Mouse (Mus musculus) liver, embryonic 11.5 days (tissue): ENCODE results near the gene Grhl3. TPM values are rescaled to one million over a fixed set of nuclear protein-coding genes. Genes with fewer than 3 reads are reported as not detected.

Source experiments
- ATAC-seq: fragments of 200-750 bp; cut with Nextera tagmentation; replicated peaks from 2 replicates; pipeline ENCODE4 v1.8.0; 2017; ENCODE audit warnings: moderate number of reproducible peaks, mild to moderate bottlenecking, moderate TSS enrichment, moderate library complexity; ENCODE audit not compliant: low FRiP score
- DNase-seq: peaks from one replicate; pipeline ENCODE4 v3.0.0-alpha.2; 2017; ENCODE audit warnings: low spot score
- H3K27ac ChIP-seq: fragments of 300-500 bp; sonication (generic); 2 replicates; pipeline ENCODE4 v1.5.1; 2014; ENCODE audit warnings: mild to moderate bottlenecking, low read depth, low read length, control low read depth
- H3K27me3 ChIP-seq: fragments of 300-500 bp; sonication (generic); replicated peaks from 2 replicates; pipeline ENCODE4 v1.6.1; 2014; ENCODE audit warnings: low read length, mixed read lengths; ENCODE audit not compliant: control insufficient read depth, insufficient read depth
- H3K36me3 ChIP-seq: fragments of 300-500 bp; sonication (generic); 2 replicates; pipeline ENCODE4 v1.6.1; 2014; ENCODE audit warnings: mild to moderate bottlenecking, low read length, moderate library complexity, mixed read lengths; ENCODE audit not compliant: control insufficient read depth, insufficient read depth
- H3K4me1 ChIP-seq: fragments of 300-500 bp; sonication (generic); replicated peaks from 2 replicates; pipeline ENCODE4 v1.6.1; 2014; ENCODE audit warnings: low read length, mixed read lengths; ENCODE audit not compliant: control insufficient read depth, insufficient read depth
- H3K4me2 ChIP-seq: fragments of 300-500 bp; sonication (generic); 2 replicates; pipeline ENCODE4 v1.6.1; 2014; ENCODE audit warnings: mild to moderate bottlenecking, control low read depth, moderate library complexity
- H3K4me3 ChIP-seq: fragments of 300-500 bp; sonication (generic); 2 replicates; pipeline ENCODE4 v1.5.1; 2014; ENCODE audit warnings: low read depth, low read length, control low read depth
- H3K9ac ChIP-seq: fragments of 300-500 bp; sonication (generic); 2 replicates; pipeline ENCODE4 v1.6.1; 2014; ENCODE audit warnings: low read depth, low read length, control low read depth
- H3K9me3 ChIP-seq: fragments of 300-500 bp; sonication (generic); 2 replicates; pipeline ENCODE4 v1.6.1; 2016; ENCODE audit warnings: low read length, inconsistent platforms, mixed read lengths; ENCODE audit not compliant: control insufficient read depth
- WGBS: fragments of 180-500 bp; shearing (Covaris S2); extraction: QIAGEN DNeasy Blood & Tissue Kit; methylation state at CpG from one replicate; pipeline ENCODE4 v1.1.7; 2014; 5-methylcytosine and 5-hydroxymethylcytosine counted together
- polyA plus RNA-seq: library from polyadenylated mRNA; unstranded; fragments of >200 nt; fragmentation: Nextera tagmentation; extraction: Ambion mirVana; gene quantifications from 2 replicates; pipeline ENCODE4 v1.2.1, GENCODE M21; 2014

Grhl3 gene
- polyA plus RNA-seq, 1 experiment from 2014 or later = 3.7 TPM

GRCm38 (mm10) chr4:135567484-135567883, 5.9 kb downstream of the Grhl3 start:
- H3K27ac ChIP-seq = no peak overlapping the region
- no peak overlapping the region for H3K4me2 ChIP-seq
- peaks cover 24% of the 10 kb centered on the region for H3K4me1 ChIP-seq

DNA sequence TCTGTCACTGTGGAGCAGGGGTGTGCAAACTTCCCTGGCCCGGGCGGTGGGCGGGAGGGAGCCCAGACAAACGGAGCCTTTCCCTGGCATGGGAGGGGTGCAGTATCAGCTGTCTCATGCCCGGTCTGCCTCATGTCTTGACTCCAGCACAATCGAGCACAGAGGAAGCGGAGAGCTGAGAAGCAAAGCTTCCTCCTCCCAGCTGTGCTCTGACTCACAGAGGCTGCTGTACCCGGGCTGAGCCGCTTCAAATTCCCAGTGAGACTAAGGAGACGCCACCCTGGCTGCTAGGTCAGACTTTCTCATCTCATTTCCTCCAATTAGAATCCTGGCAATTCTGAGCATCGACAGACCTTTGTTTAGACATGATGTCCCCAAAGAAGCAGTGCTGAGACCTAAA, 6.4 kb downstream of the Grhl3 start:
- no peak for ATAC-seq
- 32% methylated on average over 11 of the region's 11 CpGs for WGBS
- Histone ChIP-seq H3K9ac (no peak overlapping the region), H3K36me3 (no peaks in the 10 kb centered on the region), H3K4me3 (no peak overlapping the region), H3K27ac (no peak overlapping the region), H3K27me3 (peaks cover 59% of the 10 kb centered on the region), H3K4me1 (peaks cover 24% of the 10 kb centered on the region), H3K9me3 (no peaks in the 10 kb centered on the region), H3K4me2 (no peak overlapping the region)
- no peak for DNase-seq

More at GRCm38 (mm10) chr4:135567484-135567883, 5.9 kb downstream of the Grhl3 start:
- peaks cover 63% of the 10 kb centered on the region for H3K27me3 ChIP-seq
- ATAC-seq (no peak), DNase-seq (no peak)
- H3K9me3 ChIP-seq = no peaks in the 10 kb centered on the region
- H3K36me3 ChIP-seq = no peaks in the 10 kb centered on the region
- H3K4me3 ChIP-seq = no peak overlapping the region
- no peak overlapping the region for H3K9ac ChIP-seq
- WGBS = 56% methylated on average over 8 of the region's 8 CpGs

- H3K9me3 ChIP-seq = no peaks in the 10 kb centered on the region
Observed at GRCm38 (mm10) chr4:135565400-135565799, 8.0 kb downstream of the Grhl3 start.

GRCm38 (mm10) chr4:135563794-135564193, 9.6 kb downstream of the Grhl3 start:
- Histone ChIP-seq H3K9me3 (no peaks in the 10 kb centered on the region), H3K4me1 (peaks cover 9% of the 10 kb centered on the region; the same call in 1 of the 2 replicates), H3K4me3 (no peak overlapping the region), H3K4me2 (no peak overlapping the region), H3K27me3 (peaks cover 32% of the 10 kb centered on the region), H3K27ac (no peak overlapping the region), H3K9ac (no peak overlapping the region), H3K36me3 (no peaks in the 10 kb centered on the region)
- ATAC-seq (no peak), DNase-seq (no peak)
- WGBS = 44% methylated on average over 2 of the region's 2 CpGs

More at GRCm38 (mm10) chr4:135565400-135565799, 8.0 kb downstream of the Grhl3 start:
- ATAC-seq (no peak), DNase-seq (no peak)
- H3K36me3 ChIP-seq = no peaks in the 10 kb centered on the region
- H3K4me1 ChIP-seq = peaks cover 19% of the 10 kb centered on the region
- peaks cover 42% of the 10 kb centered on the region for H3K27me3 ChIP-seq
- H3K27ac ChIP-seq = no peak overlapping the region
- H3K4me2 ChIP-seq = no peak overlapping the region
- no peak overlapping the region for H3K4me3 ChIP-seq
- WGBS = 46% methylated on average over 9 of the region's 9 CpGs
- no peak overlapping the region for H3K9ac ChIP-seq

- no peak for DNase-seq
- H3K36me3 ChIP-seq = no peaks in the 10 kb centered on the region
- peaks cover 11% of the 10 kb centered on the region; the same call in 1 of the 2 replicates for H3K4me1 ChIP-seq
- H3K4me2 ChIP-seq = no peak overlapping the region
- H3K4me3 ChIP-seq = no peak overlapping the region
- 71% methylated on average over 6 of the region's 6 CpGs for WGBS
- ATAC-seq = no peak
- no peaks in the 10 kb centered on the region for H3K9me3 ChIP-seq
- no peak overlapping the region for H3K9ac ChIP-seq
- no peak overlapping the region for H3K27ac ChIP-seq
- H3K27me3 ChIP-seq = peaks cover 8% of the 10 kb centered on the region
Observed at GRCm38 (mm10) chr4:135549323-135549722, 24.1 kb downstream of the Grhl3 start.

DNA sequence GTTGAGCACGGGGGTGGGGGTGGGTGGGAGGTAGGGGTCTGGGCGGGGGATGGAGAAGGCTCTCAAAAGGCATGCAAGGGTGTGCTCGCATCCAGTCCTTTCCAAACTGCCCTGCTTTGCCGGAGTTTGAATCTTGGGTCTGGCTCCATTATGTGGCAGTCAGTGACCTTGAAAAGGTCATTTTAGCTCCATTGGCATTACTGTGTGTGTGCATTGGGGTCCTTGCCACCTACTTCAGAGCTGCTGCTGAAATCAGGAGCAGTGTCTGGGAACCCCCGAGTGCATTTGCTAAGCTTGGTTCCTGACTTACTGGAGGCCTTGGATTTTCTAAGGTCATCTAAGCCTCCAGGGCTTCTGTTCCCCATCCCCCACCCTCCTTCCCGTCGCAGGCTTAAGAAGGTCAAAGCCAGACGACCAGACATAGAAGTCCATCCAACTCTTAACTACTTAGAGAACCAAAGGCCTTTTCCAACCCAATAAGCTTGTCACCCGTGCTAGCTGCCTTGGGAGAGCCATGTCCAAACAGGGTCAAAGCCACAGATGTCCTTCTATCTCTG, 24.8 kb downstream of the Grhl3 start:
- ATAC-seq (no peak), DNase-seq (no peak)
- 29% methylated on average over 9 of the region's 9 CpGs for WGBS
- Histone ChIP-seq H3K4me1 (peaks cover 11% of the 10 kb centered on the region; the same call in 1 of the 2 replicates), H3K36me3 (no peaks in the 10 kb centered on the region), H3K27me3 (peaks cover 5% of the 10 kb centered on the region), H3K27ac (no peak overlapping the region), H3K9me3 (no peaks in the 10 kb centered on the region), H3K9ac (no peak overlapping the region), H3K4me3 (no peak overlapping the region), H3K4me2 (no peak overlapping the region)

- DNase-seq = no peak
Observed at GRCm38 (mm10) chr4:135548108-135548507, 25.3 kb downstream of the Grhl3 start.

DNA sequence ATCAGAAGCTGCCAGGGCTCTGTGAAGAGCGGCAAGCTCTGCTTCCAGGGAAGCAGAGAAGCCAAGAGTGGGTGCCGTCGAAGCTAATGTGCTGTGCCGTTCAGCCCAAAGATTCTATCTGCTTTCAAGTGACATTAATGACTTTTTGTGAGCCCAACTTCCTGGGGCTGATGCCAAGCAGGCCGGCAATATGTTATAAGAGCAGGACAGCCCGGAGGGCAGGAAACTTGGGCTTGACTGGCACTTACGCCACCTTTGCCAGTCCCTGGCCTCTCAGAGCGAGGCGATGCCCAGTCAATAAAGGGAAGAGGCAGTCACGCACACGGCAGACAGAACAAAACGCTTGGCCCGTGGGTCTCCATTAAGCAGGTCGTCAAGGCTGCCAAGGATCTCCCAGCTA, 25.9 kb downstream of the Grhl3 start:
- 57% methylated on average over 14 of the region's 14 CpGs for WGBS
- H3K4me2 ChIP-seq = no peak overlapping the region
- peaks cover 11% of the 10 kb centered on the region; the same call in 1 of the 2 replicates for H3K4me1 ChIP-seq
- DNase-seq (no peak), ATAC-seq (no peak)
- no peak overlapping the region for H3K27ac ChIP-seq
- no peak overlapping the region for H3K4me3 ChIP-seq
- H3K36me3 ChIP-seq = no peaks in the 10 kb centered on the region
- H3K27me3 ChIP-seq = peaks cover 5% of the 10 kb centered on the region
- H3K9ac ChIP-seq = no peak overlapping the region
- H3K9me3 ChIP-seq = no peaks in the 10 kb centered on the region

More at GRCm38 (mm10) chr4:135548108-135548507, 25.3 kb downstream of the Grhl3 start:
- peaks cover 11% of the 10 kb centered on the region; the same call in 1 of the 2 replicates for H3K4me1 ChIP-seq
- no peaks in the 10 kb centered on the region for H3K36me3 ChIP-seq
- no peak for ATAC-seq
- H3K27ac ChIP-seq = no peak overlapping the region
- no peaks in the 10 kb centered on the region for H3K9me3 ChIP-seq
- H3K9ac ChIP-seq = no peak overlapping the region
- WGBS = 15% methylated on average over 7 of the region's 7 CpGs
- no peak overlapping the region for H3K4me2 ChIP-seq
- H3K4me3 ChIP-seq = no peak overlapping the region
- peaks cover 5% of the 10 kb centered on the region for H3K27me3 ChIP-seq

DNA sequence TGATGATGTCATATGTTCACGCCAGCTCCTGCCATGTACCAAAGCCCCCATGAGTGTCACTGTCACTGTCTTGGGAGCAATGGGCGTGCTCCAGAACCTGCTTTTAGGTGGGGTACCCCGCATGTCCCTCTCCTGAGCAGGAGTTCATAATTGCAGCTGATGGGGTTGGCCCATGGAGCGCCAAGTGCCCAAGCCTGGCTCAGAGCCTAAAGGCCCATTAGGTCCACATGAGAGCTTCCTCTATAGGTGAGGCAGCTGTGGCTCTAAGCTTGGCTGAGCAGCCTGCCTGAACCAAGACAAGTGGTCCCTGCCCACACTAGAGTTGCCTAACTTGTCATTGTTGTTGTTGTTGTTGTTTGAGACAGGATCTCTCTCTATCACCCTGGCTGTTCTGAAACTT, 26.6 kb downstream of the Grhl3 start:
- H3K27ac ChIP-seq = no peak overlapping the region
- ATAC-seq (no peak), DNase-seq (no peak)
- peaks cover 11% of the 10 kb centered on the region; the same call in 1 of the 2 replicates for H3K4me1 ChIP-seq
- WGBS = 87% methylated on average over 4 of the region's 4 CpGs
- no peak overlapping the region for H3K9ac ChIP-seq
- no peaks in the 10 kb centered on the region for H3K36me3 ChIP-seq
- peaks cover 5% of the 10 kb centered on the region for H3K27me3 ChIP-seq
- no peak overlapping the region for H3K4me2 ChIP-seq
- H3K4me3 ChIP-seq = no peak overlapping the region
- no peaks in the 10 kb centered on the region for H3K9me3 ChIP-seq
